Mouse (Mus musculus) activated CD4-positive, CD25-positive, alpha-beta regulatory T cell, adult 4 months (primary cell): ENCODE results near the gene Mrpl54. TPM values are rescaled to one million over a fixed set of nuclear protein-coding genes. Genes with fewer than 3 reads are reported as not detected.

Experiments
- ATAC-seq: one replicate; pipeline ENCODE4 v1.8.0; 2017
- polyA plus RNA-seq, 2 experiments: library from polyadenylated mRNA; unstranded; fragments of 100-300 nt; shearing (Covaris generic); gene quantifications; one replicate each; pipeline ENCODE4 v1.2.1; 2017

Gene Mrpl54
- polyA plus RNA-seq = 100 to 1,000 TPM; 148 to 166 TPM

DNA sequence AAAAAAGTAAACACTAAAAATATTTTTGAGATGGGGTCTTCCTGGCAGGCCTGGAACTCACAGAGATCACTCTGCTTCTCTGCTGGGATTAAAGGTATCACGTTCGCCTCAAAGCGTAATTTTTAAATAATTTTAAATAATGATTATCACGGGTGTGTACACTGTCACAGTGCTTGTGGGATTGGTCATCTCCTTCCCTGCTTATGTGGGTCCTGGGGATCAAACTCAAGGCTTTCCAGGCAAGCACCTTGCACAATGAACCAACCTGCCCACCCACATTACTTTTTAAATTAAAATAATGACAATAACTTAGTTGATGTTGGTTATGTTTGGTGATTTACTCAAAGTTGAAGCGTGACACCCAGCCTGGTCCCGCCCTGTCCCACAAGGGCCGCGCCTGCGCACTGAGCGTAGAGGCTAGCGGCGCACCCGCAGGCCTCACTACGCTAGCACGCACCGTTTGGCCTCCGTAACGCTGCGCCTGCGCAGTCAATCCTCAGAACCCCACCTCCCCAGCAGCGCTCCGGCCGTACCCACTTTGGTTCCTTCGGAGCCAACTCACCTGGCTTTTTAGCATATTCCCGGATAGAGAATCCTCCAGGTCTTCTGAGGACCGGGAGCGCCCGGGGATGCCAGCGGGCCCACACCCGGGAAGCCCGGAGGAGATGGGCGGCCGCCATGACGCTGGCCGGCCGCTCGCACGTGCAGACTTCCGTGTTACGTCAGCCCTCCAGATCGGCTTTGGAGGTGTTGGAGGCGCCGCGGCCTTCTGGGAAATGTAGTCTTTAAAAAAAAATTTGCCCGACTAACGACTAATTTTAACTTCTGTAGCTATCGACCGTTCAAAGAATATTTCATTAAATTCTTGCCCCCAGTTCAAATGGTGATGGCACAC, at the start of gene Mrpl54, which contains the start of gene Apba3:
Gene Mrpl54, minus strand, starts transcription at position 724 of the 895 bp plus-strand sequence.
Gene Apba3, plus strand, starts transcription at position 750 of the 895 bp plus-strand sequence.
- ATAC-seq = peak; percentile 88

DNA sequence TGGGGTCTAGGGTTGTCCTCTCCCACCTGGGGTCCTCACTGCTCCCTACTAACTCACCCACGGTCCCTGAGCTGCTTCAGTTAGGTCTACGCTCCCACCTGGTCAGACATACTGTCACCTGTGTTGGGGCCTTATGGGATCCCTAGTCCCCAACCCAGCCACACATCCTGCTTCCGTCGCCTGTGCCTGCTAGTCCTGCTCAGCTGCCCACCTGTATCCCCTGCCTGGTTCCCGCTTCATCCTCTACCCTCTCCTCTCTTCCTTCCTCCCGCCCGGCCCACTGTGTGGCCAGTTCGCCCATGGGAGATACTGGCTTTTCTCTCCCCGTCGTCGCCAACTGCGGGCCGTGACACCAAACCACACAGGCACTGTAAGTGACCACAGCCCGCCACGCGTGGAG, 48.9 kb upstream of the Mrpl54 start:
- ATAC-seq = no peak

DNA sequence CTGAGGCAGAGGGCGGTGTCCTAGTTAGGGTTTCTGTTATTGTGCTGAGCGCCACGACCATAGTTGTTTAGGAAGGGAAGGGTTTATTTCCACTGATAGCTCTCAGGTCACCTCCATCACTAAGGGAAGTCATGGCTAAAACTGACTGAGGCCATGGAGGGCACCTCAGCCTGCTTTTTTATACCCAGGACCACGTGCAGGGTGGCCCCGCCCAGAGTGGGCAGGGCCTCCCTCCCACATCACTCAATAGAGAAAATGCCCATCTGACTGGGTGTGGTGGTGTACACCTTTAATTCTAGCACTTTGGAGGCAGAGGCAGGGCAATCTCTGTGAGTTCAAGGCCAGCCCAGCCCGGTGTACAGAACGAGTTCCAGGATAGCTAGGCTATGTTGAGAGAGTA, 47.5 kb upstream of the Mrpl54 start:
- ATAC-seq = no peak

- ATAC-seq = no peak
Observed at GRCm38 (mm10) chr10:81313581-81313980, 46.8 kb upstream of the Mrpl54 start.

- peak; percentile 86 for ATAC-seq
Observed at GRCm38 (mm10) chr10:81309571-81309970, 42.8 kb upstream of the Mrpl54 start.

DNA sequence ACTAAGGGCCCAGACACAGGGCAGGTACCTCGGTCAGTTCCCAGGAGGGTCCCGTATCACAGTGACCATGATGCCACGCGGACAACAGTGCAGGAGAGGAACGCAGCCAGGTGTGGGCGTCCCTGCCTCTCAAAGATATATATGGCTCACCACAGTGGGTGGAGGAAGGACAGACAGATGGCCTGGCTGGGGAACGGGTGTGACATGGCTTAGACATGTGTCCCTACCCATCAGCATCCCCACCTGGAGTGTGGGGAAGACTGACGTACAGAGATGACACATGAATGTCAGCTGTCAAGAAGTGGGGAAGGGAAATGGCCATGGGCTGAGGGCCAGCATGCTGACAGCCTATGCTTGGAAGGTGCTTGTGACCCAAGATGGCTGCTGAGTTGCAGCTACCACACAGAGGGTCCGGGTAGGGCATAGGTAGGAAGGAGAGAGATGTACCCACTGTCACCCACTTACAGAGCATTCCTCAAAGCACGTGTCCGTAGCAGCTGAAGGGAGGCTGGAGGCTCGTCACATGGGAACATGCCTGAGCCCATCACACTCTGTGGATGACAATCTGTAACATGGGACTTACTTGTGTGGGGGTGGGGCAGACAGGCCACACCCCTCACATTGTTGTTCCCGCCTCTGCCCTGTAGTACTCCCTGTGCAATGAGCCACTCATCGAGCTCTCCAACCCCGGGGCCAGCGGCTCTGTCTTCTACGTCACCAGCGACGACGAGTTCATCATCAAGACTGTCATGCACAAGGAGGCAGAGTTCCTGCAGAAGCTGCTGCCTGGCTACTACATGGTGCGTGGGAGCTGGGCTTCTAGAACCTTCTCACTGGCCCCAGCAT, 40.3 kb upstream of the Mrpl54 start:
- no peak for ATAC-seq

DNA sequence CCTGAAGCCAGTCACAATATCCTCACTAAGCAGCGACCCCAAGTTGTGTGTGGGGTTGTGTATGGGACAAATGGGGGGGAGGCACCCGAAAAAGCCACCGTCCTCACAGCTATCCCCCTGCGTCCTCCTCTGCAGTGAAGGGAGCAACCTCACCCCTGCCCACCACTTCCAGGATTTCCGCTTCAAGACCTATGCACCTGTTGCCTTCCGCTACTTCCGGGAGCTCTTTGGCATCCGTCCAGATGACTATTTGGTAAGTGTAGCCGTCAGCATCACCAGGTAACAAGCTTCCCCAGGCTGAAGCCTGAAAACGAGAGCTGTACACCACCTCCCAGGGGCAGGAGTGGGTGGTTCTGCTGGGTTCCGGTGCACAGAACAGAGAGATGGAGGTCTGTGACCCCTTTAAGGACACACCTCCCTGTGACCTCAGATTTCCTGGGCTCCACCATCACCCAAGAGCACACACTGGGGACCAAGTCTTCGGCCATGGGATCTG, 39.5 kb upstream of the Mrpl54 start:
- ATAC-seq = no peak

DNA sequence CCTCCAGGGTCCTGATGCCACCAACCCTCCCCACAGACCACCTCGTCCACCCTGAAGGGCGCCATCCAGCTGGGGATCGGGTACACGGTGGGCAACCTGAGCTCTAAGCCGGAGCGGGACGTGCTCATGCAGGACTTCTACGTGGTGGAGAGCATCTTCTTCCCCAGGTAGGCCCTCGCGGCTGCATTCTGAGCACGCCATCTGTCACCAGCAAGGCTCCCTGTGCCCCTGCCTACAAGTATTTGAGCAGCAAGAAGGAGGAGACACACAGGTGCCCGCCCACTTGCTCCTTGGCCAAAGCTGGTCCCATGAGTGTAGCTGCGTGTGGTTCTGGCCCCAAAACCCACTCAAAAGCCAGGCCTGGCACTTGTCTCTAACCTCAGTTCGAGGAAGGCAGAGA, 38.9 kb upstream of the Mrpl54 start:
- ATAC-seq = no peak

DNA sequence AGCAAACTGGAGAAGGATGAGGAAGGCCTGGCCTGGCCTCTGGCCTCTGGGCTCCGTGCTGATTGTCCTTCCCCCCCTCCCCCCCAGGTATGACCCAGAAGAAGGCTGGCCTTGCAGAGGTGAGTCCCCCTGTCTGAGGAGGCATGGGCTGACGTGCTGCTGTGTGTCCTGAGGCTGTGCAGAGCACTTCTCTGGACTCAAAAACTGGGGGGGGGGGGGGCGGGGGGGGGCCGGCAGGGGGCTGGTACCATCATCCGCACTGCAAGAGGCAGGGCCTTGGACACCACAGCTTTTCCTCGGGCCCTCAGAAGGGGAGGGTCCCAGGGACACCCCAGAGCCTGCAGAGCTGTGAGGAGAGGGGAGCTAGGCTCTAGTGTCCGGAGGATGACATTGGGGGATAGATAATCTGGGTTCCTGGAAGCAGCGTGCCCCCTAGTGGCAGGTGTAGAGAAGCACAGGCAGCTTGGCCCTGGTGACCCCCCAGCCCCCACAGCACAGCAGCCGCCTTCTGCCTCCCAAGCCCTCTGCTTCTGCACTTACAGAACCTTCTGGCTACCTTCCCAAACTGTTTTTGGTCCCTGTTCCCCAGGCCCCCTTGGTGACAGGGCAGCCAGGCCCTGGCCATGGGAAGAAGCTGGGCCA, 38.0 kb upstream of the Mrpl54 start:
- peak; percentile 21 for ATAC-seq

GRCm38 (mm10) chr10:81303761-81304160, 37.0 kb upstream of the Mrpl54 start:
- ATAC-seq = peak; percentile 63

DNA sequence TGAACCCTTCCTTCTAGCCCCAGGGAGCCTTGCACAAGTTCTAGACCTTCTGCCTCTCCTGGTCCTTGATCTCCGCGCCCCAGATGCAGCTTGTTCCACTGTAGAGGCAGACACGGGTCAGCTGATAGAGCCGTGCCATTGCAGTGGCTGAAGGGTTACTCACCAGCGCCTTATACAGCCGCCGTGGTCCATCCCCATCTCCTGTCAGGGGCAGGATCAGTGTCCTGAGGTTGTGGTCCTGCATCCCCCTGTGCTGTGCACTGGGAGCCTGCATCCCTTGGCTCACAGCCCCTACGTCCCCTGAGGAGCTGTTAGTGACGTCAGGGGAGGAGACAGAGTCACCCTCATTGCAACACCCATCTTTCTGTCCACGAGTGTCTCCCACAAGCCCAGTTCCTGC, 36.5 kb upstream of the Mrpl54 start:
- ATAC-seq = peak; percentile 19

DNA sequence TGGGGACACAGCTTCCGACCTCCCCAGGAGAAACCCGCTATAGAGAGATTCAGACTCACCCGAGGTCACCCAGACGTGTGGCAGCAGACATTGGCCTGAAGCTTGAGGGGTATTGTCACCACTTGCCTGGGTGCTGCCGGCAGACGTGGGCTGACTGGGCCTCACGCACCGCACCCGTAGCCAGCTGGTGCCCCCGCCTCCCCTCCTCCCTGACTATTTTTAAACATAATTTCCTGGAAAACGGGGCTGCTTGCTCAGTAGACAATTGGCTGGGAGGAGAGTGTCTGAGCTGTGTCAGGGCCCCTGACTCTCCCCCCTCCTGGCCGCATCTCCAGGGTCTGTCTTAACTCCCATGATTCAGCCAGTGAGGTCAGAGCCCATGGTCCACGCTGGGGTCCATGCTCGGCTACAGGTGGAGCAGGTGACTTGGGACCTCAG, 36.1 kb upstream of the Mrpl54 start:
- ATAC-seq = no peak

DNA sequence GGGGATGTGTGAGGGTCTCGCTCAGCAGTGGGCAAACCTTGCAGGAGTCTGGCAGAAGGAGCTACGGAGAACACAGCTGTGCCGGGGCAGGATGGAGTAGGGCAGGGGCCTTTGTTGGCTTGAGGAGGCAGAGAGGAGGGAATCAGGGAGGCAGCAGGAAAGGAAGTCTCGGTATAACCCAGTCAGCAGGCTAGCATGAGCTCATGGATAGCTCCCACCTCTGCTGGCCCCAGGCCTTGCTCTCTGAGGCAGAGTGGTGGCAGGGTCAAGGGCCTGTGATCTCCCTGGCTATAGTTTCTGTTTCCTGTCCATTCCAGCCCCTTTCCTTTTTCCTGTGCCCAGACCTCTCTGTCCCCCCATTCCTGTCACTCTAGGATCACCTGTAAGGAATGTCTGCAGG, 35.6 kb upstream of the Mrpl54 start:
- no peak for ATAC-seq

DNA sequence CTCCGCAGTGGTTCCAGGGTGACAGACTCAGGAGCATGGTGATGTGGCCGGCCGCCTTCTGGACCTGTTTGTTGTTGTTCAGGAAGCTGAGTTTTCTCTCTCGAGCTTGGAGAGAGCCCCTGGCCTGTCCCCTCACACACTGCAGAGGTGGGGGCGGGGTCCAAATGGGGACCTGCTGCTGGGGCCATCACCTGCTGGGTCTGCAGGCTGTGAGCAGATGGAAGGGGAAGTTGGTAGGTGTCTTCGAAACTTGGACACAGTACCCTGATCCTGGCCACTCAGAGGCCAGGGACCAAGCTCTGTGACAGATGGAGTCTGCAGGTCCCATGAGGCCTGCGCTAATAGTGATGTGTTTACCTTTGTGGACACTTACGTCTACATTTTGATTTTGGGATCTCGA, 34.6 kb upstream of the Mrpl54 start:
- no peak for ATAC-seq

DNA sequence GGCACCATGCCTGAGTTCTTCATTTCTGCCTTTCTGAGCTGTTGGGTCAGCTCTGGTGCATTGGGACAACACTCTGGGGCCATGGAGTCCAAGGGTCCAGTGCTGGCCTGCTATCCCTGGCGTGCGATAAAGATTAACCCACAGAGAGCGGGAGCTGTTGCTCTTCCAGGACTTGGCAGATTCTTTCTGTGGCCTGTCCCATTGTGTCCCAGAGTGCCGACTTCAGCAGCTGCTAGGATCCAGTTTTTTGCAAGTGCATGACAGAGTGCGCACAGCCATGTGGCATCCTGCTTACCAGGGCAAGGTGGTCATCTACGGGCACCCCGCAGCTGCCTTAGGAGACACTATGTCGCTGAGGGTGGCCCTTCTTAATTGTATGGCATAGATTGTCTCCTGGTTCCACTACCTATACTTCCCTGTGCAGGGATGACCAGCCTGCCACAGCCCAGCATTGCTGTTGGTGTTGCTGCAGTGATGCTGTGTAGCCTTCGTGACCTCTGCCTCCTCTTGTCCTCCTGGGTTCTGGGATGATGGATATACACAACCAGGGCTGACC, 33.7 kb upstream of the Mrpl54 start:
- ATAC-seq = no peak

DNA sequence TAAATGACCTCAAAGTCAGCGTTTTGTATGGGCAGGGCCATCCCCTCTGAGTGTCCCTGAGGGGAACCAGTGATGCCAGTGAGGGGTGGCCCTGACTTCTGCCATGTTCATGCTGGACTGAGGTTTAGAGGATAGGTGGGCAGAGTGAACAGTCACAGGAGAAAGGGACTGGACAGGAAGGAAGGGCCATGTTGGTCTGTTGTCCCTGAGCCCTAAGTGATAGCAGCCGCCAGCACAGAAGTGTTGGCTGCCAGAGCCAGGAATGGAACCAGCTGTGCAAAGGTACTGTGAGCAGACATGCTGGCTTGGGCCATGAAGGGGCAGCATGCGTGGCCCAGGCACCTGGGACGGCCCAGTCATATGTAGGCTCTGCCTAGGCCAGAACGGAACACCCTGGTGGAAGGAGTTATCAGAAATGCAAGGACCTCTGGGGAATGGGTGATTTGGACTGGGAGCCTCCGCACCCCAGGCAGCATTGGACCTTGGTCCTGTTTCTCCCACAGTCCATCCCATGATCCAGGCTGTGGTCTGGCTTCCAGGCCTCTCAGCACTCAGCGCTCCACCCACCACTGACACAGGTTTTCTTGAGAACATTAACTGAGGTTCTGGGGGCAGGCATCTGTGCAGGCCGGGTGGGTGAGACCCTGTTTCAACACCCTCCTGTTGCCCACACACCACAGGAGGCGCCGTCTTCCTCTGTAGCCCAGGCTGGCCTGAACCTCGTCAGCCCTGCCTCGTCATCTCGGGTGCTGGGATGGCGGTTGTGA, 33.0 kb upstream of the Mrpl54 start:
- no peak for ATAC-seq

DNA sequence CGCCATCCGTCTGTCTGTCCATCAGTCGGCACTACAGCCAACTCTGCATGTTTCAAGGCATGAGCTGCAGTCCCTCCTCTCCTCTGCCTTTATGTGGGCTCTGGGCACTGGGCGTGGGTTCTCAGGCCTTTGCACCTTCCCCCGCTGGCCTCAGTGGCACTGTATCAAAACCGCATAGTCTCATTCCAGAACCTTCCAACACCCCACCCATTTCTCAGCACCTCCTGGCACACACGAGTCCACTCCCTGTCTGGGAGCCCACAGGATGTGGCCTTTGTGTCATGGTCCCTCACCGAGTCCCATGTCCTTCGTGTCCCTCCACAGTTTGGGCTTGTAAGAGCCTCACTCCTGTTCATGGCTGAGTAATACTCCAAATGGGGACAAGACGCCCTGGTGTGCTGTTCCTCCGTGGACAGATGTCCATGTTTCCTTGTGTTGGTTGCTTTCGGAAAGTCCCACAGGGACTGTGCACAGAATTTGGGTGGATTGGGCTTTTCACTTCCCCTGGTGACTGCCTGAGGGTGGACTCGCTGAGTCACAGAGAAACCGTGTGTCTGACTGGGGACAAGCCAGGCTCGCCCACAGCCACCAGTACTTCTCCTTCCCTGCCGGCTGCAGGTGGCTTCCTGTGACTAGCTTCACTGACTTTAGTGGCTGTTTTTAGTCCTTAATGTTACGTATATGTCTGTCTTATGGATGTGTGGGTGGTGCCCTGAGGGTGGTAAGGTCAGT, 31.8 kb upstream of the Mrpl54 start:
- ATAC-seq = peak; percentile 47

DNA sequence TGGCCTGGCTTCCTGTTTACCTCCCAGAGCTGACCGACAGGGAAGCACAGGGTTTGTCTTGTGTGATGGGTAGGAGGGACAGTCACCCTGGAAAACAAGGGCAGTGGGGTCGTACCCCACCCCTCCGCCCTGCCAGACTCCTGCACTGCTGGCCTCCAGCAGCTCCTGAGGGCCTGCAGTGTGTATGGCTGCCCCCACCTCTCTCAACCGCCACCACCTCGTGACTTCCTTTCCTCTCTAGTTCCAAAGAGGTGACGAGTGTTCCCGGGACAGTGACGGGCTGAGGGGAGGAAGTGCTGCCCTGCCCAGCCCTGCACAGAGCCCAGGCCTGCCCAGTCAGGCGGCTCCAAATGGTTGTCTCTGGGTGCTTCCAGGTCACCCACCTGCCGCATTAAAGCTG, 31.1 kb upstream of the Mrpl54 start:
- peak; percentile 73 for ATAC-seq

DNA sequence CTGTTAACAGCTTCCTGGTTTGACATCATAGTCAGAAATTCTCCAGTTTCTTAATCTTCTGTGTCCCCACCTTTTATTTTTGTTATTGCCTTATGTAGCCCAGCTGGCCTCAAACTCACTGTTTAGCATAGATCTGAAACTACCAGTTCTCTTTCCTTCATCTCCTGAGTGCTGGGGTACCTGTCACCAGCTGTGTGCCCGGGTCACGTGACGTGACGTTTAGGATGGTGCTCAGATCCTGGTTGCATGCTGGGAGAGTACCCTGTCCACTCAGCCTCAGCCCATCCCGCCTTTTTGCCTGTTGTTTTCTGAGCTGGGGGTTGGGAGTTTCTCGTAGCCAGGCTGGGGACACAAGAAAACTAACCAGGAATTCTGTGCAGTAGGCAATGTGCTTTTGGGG, 30.5 kb upstream of the Mrpl54 start:
- ATAC-seq = no peak

DNA sequence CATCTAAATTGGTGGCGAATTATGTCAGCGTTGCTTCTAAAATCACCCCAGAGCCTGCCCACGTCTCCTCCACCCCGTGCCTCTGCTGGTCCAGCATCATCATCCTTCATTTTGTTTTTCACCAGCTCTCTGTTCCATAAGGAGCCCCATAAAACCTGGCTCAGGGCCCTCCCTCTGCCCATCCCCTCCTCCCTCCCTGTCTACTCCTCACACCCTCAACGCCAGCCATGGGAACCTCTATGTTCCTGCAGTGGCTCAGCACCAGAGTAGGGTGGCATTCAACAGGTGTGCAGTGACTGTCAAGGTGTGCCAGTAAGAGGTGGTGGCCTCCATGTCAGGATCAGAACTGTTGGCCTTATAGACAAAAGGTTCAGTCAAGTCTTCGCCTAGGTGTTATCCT, 28.5 kb upstream of the Mrpl54 start:
- no peak for ATAC-seq

GRCm38 (mm10) chr10:81294442-81294841, 27.7 kb upstream of the Mrpl54 start:
- ATAC-seq = no peak
